Mouse (Mus musculus) thymus, adult 2 months (tissue): ENCODE results near the gene Timm50.

Source experiments
- CTCF ChIP-seq: fragments of 200-500 bp; IDR thresholded peaks from 2 replicates; pipeline ENCODE4 v1.5.1; 2012; ENCODE audit warnings: mild to moderate bottlenecking, control low read depth, low read length, moderate library complexity, borderline replicate concordance; ENCODE audit not compliant: control insufficient read depth, poor library complexity, insufficient read depth; ENCODE audit errors: extremely low read depth
- POLR2A ChIP-seq: fragments of 200-500 bp; IDR thresholded peaks from 2 replicates; pipeline ENCODE4 v1.6.1; 2012; ENCODE audit warnings: mild to moderate bottlenecking, low read length, control low read depth, moderate library complexity; ENCODE audit not compliant: control insufficient read depth, poor library complexity, insufficient read depth; ENCODE audit errors: extremely low read depth

DNA sequence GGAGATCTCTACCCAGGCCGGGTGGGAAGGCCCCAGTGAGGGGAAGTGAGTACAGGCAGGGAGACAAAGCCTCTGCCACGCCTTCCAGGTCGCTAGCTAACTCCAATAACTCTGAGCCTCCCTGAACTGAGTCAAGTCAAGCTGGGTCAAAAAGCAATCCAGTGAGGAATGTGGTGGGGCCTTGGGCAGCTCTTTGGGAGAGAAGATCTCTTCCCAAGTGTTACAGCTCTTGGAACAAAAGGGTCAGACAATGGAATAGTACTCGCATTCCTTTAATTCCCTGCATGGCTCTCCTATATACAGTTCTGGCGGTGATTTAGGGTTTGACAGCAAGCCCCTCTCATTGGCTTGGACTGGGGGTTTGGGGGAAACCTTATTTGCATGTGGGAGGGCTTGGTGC is 49.0 kb downstream of the Timm50 start:
- TF ChIP-seq CTCF, result no peak
- TF ChIP-seq POLR2A, result no peak
